Mouse (Mus musculus): ENCODE data around the gene Krt222. TPM values are rescaled to one million over a fixed set of nuclear protein-coding genes. Genes with fewer than 3 reads are reported as not detected.

Krt222 gene
- 0.13 and 0.20 TPM in 2 replicates for polyA plus RNA-seq (2012; rRNA removed)

- peak within 1 kb of the TSS; percentile 53 for H3K4me3 ChIP-seq (ENCODE audit: low read depth, low read length)
Observed at GRCm38 (mm10) chr11:99243820-99244374, at the start of gene Krt222. Gene Krt222, minus strand, starts transcription at chr11:99244085.

GRCm38 (mm10) chr11:99292846-99293245, 49.0 kb upstream of the Krt222 start:
- Histone ChIP-seq H3K4me1 (ENCODE audit: control insufficient read depth, insufficient read depth, insufficient read length, low read length) (no peaks in the 10 kb centered on the region), H3K36me3 (ENCODE audit: control insufficient read depth, insufficient read depth, low read length) (no peaks in the 10 kb centered on the region), H3K27me3 (ENCODE audit: control insufficient read depth, insufficient read depth, low read length) (no peaks in the 10 kb centered on the region; the same call in 1 of the 2 replicates), H3K4me3 (ENCODE audit: low read depth, low read length) (no peak overlapping the region), H3K27ac (ENCODE audit: insufficient read depth, low read depth, low read length) (no peak overlapping the region)
- 60% methylated on average over 5 of the region's 5 CpGs for WGBS
- TF ChIP-seq CTCF (IDR thresholded peaks at IDR 0.05; ENCODE audit: extremely low read depth, insufficient read length, insufficient replicate concordance, low read depth, low read length) (peak; percentile 33; the same call in 1 of the 2 replicates), POLR2A (IDR thresholded peaks at IDR 0.05; ENCODE audit: low read depth, low read length) (no peak)

More at GRCm38 (mm10) chr11:99243820-99244374, at the start of gene Krt222:
- TF ChIP-seq CTCF (IDR thresholded peaks at IDR 0.05; ENCODE audit: extremely low read depth, insufficient read length, insufficient replicate concordance, low read depth, low read length), result no peak
- no peak for TF ChIP-seq POLR2A (IDR thresholded peaks at IDR 0.05; ENCODE audit: low read depth, low read length)
- Histone ChIP-seq H3K27ac (ENCODE audit: insufficient read depth, low read depth, low read length) (peak within 1 kb of the TSS; percentile 3; the same call in 1 of the 2 replicates), H3K27me3 (ENCODE audit: control insufficient read depth, insufficient read depth, low read length) (no peaks in the 10 kb centered on the region), H3K36me3 (ENCODE audit: control insufficient read depth, insufficient read depth, low read length) (no peaks in the 10 kb centered on the region), H3K4me1 (ENCODE audit: control insufficient read depth, insufficient read depth, insufficient read length, low read length) (no peaks in the 10 kb centered on the region)
- WGBS, result 5% methylated on average over 17 of the region's 17 CpGs

GRCm38 (mm10) chr11:99284833-99285312, 41.0 kb upstream of the Krt222 start, which contains the start of gene Krt24:
Gene Krt24, minus strand, starts transcription at chr11:99285262.
- no peak within 1 kb of the TSS for H3K27ac ChIP-seq (ENCODE audit: insufficient read depth, low read depth, low read length)
- no peaks in the 10 kb centered on the region for H3K4me1 ChIP-seq (ENCODE audit: control insufficient read depth, insufficient read depth, insufficient read length, low read length)
- H3K36me3 ChIP-seq (ENCODE audit: control insufficient read depth, insufficient read depth, low read length), result no peaks in the 10 kb centered on the region
- no peaks in the 10 kb centered on the region for H3K27me3 ChIP-seq (ENCODE audit: control insufficient read depth, insufficient read depth, low read length)
- no peak for TF ChIP-seq CTCF (IDR thresholded peaks at IDR 0.05; ENCODE audit: extremely low read depth, insufficient read length, insufficient replicate concordance, low read depth, low read length)
- TF ChIP-seq POLR2A (IDR thresholded peaks at IDR 0.05; ENCODE audit: low read depth, low read length), result no peak
- H3K4me3 ChIP-seq (ENCODE audit: low read depth, low read length), result no peak within 1 kb of the TSS
- 51% methylated on average over 11 of the region's 11 CpGs for WGBS

GRCm38 (mm10) chr11:99284011-99284410, 40.1 kb upstream of the Krt222 start:
- Histone ChIP-seq H3K27ac (ENCODE audit: insufficient read depth, low read depth, low read length) (no peak overlapping the region), H3K36me3 (ENCODE audit: control insufficient read depth, insufficient read depth, low read length) (no peaks in the 10 kb centered on the region), H3K4me3 (ENCODE audit: low read depth, low read length) (no peak overlapping the region), H3K4me1 (ENCODE audit: control insufficient read depth, insufficient read depth, insufficient read length, low read length) (no peaks in the 10 kb centered on the region), H3K27me3 (ENCODE audit: control insufficient read depth, insufficient read depth, low read length) (no peaks in the 10 kb centered on the region)
- 84% methylated on average over 5 of the region's 5 CpGs for WGBS
- TF ChIP-seq CTCF (IDR thresholded peaks at IDR 0.05; ENCODE audit: extremely low read depth, insufficient read length, insufficient replicate concordance, low read depth, low read length) (no peak), POLR2A (IDR thresholded peaks at IDR 0.05; ENCODE audit: low read depth, low read length) (no peak)

GRCm38 (mm10) chr11:99283334-99283733, 39.4 kb upstream of the Krt222 start:
- H3K36me3 ChIP-seq (ENCODE audit: control insufficient read depth, insufficient read depth, low read length), result no peaks in the 10 kb centered on the region
- TF ChIP-seq CTCF (IDR thresholded peaks at IDR 0.05; ENCODE audit: extremely low read depth, insufficient read length, insufficient replicate concordance, low read depth, low read length), result no peak
- no peak for TF ChIP-seq POLR2A (IDR thresholded peaks at IDR 0.05; ENCODE audit: low read depth, low read length)
- H3K4me3 ChIP-seq (ENCODE audit: low read depth, low read length), result no peak overlapping the region
- WGBS, result 43% methylated on average over 4 of the region's 4 CpGs
- H3K27me3 ChIP-seq (ENCODE audit: control insufficient read depth, insufficient read depth, low read length), result no peaks in the 10 kb centered on the region
- H3K4me1 ChIP-seq (ENCODE audit: control insufficient read depth, insufficient read depth, insufficient read length, low read length), result no peaks in the 10 kb centered on the region
- no peak overlapping the region for H3K27ac ChIP-seq (ENCODE audit: insufficient read depth, low read depth, low read length)

- Histone ChIP-seq H3K36me3 (ENCODE audit: control insufficient read depth, insufficient read depth, low read length) (no peaks in the 10 kb centered on the region), H3K4me1 (ENCODE audit: control insufficient read depth, insufficient read depth, insufficient read length, low read length) (no peaks in the 10 kb centered on the region), H3K4me3 (ENCODE audit: low read depth, low read length) (no peak overlapping the region), H3K27me3 (ENCODE audit: control insufficient read depth, insufficient read depth, low read length) (no peaks in the 10 kb centered on the region), H3K27ac (ENCODE audit: insufficient read depth, low read depth, low read length) (no peak overlapping the region)
- 74% methylated on average over 9 of the region's 9 CpGs for WGBS
- TF ChIP-seq POLR2A (IDR thresholded peaks at IDR 0.05; ENCODE audit: low read depth, low read length), result no peak
- TF ChIP-seq CTCF (IDR thresholded peaks at IDR 0.05; ENCODE audit: extremely low read depth, insufficient read length, insufficient replicate concordance, low read depth, low read length), result no peak
Observed at GRCm38 (mm10) chr11:99281116-99281515, 37.2 kb upstream of the Krt222 start.

GRCm38 (mm10) chr11:99279986-99280385, 36.1 kb upstream of the Krt222 start:
- no peaks in the 10 kb centered on the region for H3K36me3 ChIP-seq (ENCODE audit: control insufficient read depth, insufficient read depth, low read length)
- TF ChIP-seq POLR2A (IDR thresholded peaks at IDR 0.05; ENCODE audit: low read depth, low read length), result no peak
- no peak for TF ChIP-seq CTCF (IDR thresholded peaks at IDR 0.05; ENCODE audit: extremely low read depth, insufficient read length, insufficient replicate concordance, low read depth, low read length)
- no peak overlapping the region for H3K4me3 ChIP-seq (ENCODE audit: low read depth, low read length)
- no peaks in the 10 kb centered on the region for H3K4me1 ChIP-seq (ENCODE audit: control insufficient read depth, insufficient read depth, insufficient read length, low read length)
- H3K27me3 ChIP-seq (ENCODE audit: control insufficient read depth, insufficient read depth, low read length), result no peaks in the 10 kb centered on the region
- no peak overlapping the region for H3K27ac ChIP-seq (ENCODE audit: insufficient read depth, low read depth, low read length)
- 61% methylated on average over 5 of the region's 5 CpGs for WGBS

Data from small intestine, adult 2 months (tissue).